Mouse (Mus musculus) adrenal gland, adult 8-10 months (tissue): ENCODE measurements around the gene Crmp1. TPM values are rescaled to one million over a fixed set of nuclear protein-coding genes. Genes with fewer than 3 reads are reported as not detected.

ENCODE experiments used
- DNase-seq: peaks from one replicate; pipeline ENCODE4 v3.0.0; 2022
- total RNA-seq, 4 experiments: library from RNA; stranded (reverse); gene quantifications; 2 replicates each; pipeline ENCODE4 v1.2.4; 2022

Crmp1 gene
- total RNA-seq, 4 experiments from 2014 or later: 10.4 to 17.7 (median 13.3) TPM

DNA sequence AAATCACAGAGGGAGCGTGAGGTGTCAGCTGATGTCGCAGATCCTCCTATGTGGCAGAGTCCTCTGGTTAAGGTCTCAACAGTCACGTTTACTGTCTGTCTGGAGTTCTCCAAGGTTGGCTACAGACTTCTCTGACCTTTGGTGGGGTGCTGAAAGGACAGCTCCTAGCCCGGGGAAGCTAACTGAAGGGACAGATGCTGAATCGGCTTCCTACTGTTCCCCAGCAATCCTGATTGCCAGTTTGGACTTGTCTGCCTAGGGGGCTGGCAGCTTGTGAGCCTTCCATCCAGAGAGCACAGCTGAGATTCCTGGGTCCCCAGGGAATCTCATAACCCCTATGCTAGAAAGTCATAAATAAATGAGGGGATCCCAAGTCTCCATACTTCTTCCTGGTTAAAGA is 1.2 kb upstream of the Crmp1 start:
- DNase-seq: no peak

DNA sequence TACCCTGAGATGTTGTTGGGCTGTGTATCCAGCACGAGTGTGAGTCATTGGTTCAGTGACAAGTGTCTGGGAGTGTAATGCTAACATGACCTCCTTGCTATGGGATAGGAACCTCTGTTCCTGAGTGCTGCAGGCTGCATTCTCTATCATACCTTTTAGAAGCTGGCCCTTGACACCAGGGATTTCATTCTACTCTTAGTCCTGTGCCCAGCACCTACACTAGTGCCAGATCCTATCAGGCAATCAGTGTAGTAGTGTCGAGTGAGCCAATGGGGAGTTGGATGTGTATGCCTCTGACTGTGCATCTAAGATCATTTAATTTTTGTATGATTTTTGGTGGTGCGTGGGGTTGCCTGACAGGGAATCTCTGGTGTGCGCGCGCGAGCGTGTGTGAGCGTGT is 516 bp upstream of the Crmp1 start:
- DNase-seq: no peak

DNA sequence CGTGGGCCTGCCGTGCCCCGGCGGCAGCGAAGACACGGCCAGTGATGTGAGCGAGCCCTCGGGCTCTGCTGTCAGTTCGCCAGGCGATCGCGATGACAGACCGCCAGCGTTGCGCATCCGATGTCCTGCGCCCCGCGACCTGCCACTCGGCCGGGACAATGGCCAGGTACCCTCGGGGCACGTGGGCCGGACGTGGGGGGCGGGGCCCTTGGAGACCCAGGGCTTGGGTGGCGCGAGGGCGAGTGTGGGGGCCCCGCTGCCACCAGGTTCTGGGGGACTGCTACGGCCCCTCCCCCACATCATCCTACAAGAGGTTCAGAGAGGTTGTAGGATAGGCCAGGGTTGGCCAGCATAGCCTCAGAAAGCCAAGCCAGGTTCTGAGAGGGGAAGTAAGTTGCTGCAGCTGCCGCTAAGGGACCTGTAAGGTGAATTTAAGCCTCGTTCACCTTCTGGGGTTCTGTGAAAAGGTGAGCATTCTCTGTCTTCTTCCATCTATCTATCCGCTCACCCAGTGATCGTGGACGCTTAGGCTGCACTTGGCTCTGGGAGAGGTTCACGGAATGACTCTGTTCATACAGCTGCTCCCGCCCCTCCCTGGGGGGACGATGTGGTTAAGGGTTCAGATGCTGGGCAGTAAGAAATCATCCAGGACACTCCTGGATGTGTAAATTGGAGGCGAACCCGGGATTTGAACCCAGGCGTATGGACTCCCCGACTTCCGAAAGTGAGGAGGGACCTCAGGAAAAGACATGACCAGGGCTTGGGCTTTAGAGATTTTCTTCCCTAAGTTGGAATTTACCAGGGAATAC is 824 bp downstream of the Crmp1 start:
- no peak for DNase-seq

DNA sequence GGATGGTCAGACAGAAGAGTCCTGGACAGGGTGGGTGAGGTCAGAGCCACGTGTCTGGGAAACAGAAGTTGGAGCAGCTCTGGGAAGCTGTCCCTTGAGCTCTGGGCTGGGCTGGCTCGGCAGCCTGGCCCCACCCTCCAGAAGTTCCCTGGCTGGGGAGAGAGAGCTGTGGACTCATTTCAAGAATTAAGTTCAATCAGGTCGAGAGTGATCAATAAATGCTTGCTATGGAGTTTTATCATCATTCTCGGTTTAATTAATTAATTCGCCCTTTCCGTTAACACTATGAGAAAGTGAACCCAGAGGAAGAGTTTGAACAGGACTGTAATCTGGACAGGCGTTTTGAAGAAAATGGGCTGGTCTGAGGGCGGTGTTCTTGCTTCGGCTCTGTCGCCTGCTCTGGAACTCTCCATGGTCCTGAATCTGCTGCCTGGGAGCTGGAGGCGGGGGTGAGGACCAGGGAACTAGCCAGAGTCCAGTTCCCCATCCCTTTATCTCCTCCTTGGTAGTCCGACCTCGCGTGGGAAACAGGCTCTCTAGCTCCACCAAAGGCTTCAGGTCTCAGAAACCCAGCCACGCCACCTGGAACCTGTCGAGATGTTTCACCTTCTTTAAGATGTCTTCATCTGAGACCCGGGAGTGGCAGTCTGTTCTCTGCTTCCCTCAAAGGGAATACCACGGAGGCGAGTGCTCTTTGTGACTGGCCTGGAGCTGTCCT is 1.6 kb downstream of the Crmp1 start:
- DNase-seq: peak; percentile 37

DNA sequence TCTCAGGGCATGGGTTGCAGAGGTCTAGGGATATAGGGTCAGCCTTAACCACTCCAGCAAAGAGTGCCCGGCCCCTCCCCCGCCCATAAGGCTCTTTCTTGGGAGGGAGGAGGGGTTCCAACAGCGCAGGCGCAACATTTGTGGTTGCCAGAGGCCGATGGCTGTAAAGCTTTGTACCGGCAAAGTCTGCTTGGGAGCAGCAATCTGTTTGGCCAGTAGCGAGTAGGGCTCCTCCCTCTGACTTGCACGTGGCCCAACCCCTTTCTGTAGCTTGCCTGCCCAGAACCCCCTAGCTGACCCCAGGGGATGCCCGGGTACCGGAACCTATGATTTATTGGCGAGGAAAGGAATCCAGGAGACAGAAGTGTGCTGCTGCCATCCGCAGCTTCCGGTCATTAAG is 2.4 kb downstream of the Crmp1 start:
- no peak for DNase-seq

DNA sequence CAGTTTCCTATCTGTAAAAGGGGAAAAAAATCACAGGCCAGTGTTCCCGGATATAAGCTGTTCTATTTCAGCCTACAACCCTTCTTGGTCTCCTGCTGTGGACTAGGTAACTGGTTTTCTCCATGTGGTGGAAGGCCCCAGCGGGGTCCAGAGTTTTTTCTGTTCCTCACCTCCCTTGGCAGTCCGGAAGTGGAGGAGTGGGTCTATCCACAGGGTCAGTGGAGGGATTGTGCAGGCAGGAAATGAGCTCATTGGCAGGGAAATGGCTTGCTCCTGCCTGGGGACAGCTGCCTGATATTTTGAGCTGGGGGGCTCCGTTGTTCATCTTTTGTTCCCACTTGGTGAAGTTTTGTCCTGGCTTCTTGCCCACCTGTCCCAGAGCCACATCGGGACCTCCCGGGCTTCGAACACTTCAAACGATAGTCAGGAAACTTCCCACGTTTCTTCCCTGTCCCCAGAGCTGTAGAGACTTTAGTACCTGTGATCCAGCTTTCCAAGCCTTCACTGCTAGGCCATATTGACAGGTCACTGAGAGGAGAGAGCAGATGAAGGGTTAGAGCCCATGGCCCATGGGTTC is 3.0 kb downstream of the Crmp1 start:
- DNase-seq: no peak

DNA sequence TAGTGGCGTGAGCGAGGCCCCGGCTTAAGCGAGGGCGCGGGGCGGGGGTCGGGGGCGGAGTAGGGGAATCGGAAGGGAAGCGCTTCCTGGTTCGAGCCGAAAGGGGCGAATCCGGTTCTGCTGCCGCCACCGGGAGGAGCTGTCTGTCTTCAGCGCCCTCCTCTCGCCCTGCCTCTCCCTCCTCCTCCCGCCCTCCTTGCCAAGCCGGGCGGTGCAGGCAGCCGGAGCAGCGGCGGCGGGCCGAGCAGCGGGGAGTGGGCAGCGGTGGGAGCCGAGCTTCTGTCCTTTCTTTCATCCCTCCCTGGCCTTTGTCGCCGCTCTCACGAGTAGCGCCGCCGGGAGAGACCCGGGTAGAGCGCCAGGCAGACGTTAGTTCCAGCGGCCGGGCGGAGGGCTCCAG is 3.9 kb downstream of the Crmp1 start:
- no peak for DNase-seq

DNA sequence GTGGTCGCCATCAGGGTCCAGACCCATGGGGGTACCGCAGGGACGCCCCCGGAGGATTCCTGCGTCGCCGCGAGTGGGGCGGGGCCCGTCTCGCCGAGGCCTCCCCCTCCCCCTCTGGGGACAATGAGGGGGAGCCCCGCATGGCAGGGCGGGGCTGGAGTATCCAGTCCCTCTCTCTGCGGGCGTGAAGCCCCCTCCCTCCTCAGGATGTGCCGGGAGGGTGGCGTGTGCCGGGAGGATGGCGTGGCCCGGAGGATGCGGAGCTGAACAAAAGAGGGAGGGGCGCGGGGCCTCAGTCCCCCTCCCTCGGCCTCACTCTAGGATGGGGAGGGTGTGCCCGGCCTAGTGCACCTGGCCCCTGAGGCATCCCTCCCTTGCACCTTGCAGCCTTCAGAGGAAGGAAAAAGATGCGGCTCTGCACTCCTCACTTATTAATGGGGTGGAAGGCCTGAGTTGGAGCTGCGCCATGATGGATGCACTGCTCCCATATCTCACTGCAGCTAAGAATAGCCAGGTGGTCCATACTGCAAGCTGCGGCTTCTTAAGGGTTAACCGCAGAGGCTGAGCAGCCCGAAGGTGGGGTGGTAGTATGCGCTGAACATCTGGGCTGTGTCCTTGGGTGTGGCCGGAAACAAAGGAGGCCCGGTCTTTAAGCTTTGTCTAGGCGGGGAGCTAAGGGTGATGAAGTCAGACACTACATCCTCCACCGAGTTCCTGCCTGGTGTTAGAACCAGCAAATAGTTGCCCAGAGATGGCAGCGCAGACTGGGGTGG is 4.6 kb downstream of the Crmp1 start:
- DNase-seq: no peak

DNA sequence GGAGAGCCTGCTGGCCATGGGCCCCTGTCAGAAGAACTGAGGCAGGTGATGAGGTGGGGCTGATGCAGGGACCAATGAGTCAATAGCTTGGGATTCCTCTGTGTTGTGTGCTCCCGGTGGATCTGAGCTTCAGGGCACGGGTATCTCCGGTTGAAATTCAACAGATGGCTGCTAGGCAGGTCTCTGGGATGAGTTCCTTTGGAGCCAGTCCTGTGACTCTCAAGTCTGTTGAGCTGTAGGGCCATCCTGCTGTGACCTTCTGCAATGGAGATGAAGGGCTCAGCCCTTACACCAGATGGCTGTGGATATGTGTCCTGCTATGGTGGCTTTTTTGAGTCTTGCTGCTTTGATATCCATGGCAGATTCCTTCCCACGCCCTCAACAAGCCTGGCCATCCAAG is 5.7 kb downstream of the Crmp1 start:
- DNase-seq: no peak

DNA sequence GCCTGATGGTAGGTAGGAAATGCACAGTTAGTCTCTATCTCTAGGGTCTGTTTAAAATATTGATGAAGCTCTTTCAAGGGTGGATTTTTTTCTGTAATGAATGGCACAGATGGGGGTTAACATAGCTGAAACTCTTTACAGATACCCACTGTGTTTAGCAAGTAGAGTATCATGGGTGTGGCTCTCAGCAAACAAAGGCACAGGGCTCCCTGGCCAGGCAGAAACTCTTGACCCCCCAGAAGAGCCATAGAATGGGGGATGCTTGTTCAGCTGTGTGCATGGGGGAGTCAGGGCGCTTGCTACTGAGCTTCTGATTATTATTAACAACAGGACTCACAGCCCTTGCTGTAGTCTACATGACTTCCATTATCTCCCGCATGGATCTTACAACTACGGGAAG is 7.1 kb downstream of the Crmp1 start:
- DNase-seq: no peak

DNA sequence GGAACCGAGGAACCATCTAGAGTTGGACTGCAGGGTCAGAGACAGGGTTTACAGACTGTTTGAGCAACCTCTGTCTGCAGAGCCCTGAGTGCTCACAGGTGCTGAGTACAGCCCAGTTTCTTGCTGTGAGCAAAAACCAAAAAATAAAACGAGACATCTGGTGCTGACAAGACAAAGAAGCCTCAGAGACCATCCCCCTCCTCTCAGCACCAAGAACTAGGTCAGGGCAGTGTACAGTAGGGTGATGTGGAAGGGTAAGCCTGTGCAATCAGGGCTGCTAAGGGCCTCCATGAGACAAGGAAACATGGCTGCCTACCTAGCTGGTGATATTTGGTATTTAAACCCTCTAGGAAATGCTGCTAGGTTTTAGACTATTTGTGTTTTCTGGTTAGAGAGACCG is 9.9 kb downstream of the Crmp1 start:
- no peak for DNase-seq

DNA sequence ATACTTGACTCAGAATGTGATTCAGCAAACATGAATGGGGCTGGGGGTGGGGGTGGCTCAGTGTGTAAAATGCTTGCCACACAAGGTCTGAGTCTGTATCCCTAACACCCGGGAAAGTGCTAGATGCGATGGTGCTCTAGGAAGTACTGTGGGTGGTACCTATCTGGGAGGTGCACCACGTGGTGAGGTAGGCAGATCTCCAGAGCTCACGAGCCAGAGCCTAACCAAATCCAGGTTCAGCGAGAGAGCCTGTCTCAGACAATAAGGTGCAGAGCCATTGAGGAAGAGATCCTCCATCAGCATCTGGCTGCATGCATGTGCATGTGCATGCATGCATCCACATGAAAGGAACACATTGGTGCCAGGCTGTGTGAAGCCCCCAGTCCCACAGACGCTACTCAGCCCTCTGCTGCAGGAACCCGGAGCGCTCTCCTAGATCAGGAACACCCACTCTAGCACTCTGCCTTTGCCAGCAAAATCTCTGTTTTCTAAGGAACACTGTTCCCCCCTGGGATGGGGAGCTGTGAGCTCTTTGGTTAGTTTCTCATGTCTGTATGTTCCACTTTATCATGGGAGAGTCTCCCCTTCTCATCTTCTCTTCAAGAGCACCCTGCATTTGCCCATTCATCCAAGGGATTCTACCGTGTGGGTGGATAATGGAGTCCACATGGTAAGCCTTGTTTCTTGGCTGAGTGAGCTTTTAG is 10.5 kb downstream of the Crmp1 start:
- no peak for DNase-seq

DNA sequence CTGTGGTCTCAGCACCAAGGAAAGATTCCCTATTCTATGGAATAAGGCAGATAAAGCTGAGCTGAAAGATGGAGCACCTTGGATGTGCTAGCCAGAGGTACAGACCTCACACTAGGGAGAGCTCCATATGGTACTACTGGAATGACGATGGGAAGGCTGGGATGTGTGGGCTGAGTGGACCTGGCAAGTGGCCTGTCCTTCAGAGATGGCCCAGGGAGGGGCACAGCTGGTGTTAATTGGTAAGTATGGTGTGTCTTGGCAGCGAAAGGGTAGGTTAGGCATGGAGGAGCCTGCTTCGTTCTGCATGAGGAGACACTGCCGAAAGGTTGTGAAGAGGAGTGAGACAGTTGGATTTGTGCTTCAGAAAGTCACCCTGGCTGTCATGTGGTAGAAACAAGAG is 12.8 kb downstream of the Crmp1 start:
- no peak for DNase-seq

DNA sequence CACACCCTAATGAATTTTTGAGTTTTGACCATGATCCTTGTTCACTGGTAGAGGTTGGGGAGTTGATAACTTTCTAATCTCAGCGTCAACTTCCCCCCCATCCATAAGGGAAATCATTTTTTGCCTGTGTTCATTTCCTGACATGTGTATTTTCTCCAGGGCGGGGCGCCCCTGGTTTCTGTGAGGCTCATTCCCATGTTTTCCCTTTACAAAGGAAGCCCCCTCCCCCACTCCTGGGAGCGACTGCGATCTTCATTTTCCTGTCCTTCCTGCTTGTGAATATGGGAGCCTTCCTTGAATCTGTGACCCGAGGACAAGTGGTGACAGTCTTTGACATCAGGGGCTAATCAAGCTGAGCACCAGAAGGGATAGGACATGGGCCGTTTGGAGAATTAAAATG is 15.1 kb downstream of the Crmp1 start:
- no peak for DNase-seq

DNA sequence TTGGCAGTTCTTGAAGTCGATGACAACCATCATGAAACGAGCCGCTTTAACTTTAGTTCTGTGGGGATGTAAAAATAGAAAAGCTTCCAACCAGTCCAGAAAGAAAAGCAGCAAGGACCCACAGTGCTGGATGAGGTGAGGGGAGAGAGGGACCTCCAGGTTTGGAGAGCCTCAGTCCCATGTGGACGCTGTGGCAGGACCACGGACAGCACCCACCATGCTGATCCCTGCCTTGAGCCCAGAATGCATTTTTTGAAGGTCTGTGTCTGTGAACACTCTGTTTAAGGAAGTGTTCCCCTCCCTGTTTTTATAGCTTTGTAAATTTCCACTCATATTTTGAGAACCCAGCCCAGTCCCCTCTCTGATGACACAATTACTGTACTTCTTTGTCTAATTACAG is 15.5 kb downstream of the Crmp1 start:
- no peak for DNase-seq

DNA sequence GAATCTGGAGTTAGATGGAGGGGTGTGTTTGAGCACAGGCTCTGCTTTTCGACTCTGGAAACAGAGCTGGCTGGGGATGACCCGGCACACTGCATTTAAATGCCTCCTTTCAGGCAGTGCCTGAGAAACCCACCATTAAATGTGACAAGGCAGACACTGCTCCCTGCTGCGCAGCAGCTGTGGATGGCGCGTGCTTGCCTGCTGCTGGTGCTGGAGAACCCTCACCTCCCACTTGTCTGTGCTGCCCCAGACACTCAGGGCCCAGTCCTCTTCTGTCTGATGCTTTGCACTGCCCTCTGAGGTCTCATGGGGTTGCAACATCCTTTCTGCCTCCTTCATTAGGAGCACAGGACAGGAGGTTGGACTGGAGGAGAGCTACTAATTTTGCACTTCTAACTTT is 20.0 kb downstream of the Crmp1 start:
- no peak for DNase-seq

DNA sequence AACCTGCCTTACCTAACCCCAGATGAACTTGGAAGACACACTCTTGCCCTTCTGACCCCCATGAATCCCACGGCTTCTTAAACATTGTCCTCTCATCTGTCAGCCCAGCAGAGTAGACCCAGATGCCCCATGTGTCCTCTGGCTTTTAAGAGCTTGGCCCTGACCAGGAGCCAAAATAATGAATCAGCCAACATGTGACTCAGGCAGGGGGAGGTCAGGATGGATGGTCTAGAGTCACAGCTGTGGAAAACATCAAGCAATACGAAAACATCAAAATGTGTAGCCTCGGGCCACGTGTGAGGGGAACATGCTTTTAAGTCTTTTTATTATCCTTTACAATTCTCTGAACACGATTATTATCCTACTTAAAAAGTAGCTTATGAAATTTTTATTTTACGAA is 22.1 kb downstream of the Crmp1 start:
- DNase-seq: peak; percentile 74

DNA sequence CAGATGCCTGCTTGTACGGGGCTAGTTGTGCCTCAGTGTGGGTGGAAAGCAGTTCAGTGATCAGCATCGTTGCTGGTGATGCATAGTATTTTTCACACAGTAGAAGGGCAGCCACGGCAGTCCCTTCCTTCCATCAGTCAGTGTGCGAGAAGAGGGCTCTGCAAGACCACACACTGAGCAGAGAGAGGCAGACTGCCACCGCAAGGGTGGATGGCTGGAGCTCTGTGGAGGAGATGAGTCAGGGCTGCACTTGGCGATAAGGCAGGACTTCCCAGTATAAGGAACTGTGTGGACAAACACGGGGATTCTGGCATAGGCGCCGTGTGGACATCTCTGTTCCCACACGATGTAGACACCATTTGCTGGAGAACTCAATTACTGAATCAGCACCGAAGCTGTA is 39.3 kb downstream of the Crmp1 start:
- no peak for DNase-seq

DNA sequence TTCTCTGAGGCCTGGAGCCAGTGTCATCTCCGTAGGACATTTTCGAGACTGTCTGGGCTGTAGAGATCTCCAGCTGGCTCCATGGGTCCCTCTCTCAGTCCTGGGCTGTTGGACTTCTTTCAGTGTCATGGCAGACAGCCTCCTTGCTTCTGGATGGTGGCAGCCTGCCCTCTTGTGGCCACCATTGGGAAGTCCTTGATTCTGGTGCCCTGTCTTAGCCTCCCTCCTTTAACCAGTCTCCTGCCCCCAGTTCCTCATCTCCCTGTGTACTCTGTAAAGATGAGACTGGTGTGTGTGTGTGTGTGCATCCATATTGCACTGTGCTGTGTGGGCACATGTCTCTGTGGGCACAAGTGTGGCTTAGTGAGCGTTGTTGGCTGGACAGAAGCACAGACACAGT is 46.6 kb downstream of the Crmp1 start:
- no peak for DNase-seq

DNA sequence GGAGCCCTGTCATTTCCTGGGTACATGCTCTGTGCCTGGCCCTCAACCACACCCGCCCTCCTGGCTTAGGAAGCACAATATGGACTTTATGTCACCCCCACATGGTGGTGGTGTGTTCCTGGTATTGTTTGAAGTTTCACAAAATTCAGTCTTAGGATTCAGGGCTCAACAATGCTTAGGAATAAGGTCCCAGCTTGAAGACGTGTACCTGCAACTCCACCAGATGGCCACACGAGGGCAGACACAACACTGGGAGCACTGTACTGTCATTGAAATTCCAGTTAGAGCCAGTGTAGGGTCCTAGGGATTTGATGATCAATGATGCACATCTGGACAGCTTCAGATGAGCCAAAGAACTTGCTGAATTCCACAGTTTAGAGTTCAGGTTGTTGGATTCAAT is 47.5 kb downstream of the Crmp1 start:
- DNase-seq: no peak

DNA sequence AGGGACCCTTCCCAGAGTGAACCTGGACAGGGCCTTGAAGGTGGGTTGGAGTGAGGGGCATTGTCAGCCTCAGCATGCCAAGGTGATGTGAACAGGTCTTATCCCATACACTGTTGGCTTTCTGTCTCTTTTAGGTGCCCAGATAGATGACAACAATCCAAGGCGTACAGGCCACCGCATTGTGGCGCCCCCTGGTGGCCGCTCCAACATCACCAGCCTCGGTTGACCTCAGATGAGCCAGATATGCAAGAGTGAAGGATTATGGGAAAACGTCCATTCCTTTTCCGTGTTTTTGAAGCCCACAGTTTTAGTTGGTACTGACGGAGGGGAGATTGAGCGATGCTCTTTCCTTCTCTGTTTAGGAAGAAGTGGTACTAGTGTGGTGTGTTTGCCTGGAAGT is 49.2 kb downstream of the Crmp1 start:
- no peak for DNase-seq

DNA sequence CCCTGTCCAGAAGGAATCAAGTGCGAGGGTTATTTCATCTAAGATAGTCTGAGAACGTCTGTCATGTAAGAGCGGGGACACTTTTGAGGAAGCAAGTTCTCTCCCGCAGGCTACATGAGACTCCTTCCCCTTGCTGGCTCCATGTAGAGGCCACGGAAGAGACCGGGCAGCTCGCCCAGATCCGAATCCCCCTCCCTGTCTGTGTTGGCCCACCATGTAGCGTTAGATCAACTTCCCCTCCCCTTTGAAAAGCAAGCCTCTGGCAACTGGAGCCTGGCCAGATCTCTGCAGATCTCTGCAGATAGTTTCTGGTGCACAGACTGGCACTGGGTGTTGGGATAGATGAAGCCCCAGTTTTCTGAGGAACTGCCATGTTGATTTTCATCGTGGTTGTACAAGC is 55.0 kb downstream of the Crmp1 start:
- no peak for DNase-seq

DNA sequence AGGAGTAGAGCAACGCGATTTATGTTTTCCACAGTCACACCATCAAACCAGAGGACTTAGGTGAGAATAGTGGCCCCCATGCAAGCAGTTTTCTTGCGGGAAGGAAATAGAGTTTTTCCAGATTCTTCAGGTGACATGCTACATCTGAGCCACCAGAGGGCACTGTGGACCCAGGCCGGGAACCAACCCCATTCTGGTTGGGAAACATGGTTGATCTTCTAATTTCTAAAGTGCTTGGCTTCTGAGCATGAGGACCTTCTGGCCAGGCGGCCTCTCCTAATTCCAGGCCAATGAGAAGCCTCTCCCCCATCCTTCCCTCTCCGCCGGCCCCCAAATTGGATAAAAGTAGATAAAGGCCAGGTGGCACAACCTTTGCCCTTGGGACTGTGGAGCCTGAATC is 56.6 kb downstream of the Crmp1 start:
- DNase-seq: no peak
